Mouse (Mus musculus) midbrain, embryonic 14.5 days (tissue): Measurements from ENCODE around the gene Kmt2b. TPM values are rescaled to one million over a fixed set of nuclear protein-coding genes. Genes with fewer than 3 reads are reported as not detected.

Experiments
- ATAC-seq: fragments of 200-750 bp; cut with Nextera tagmentation; 2 replicates; pipeline ENCODE4 v1.8.0; 2017; ENCODE audit warnings: moderate number of reproducible peaks, moderate library complexity; ENCODE audit not compliant: low FRiP score, low TSS enrichment
- DNase-seq: peaks from one replicate; pipeline ENCODE4 v3.0.0-alpha.2; 2015
- H3K27ac ChIP-seq: fragments of 300-500 bp; sonication (generic); replicated peaks from 2 replicates; pipeline ENCODE4 v1.5.1; 2014; ENCODE audit warnings: mild to moderate bottlenecking, low read depth, low read length, moderate library complexity
- H3K27me3 ChIP-seq: fragments of 300-500 bp; sonication (generic); 2 replicates; pipeline ENCODE4 v1.6.1; 2014; ENCODE audit warnings: low read length, control low read depth, mixed read lengths; ENCODE audit not compliant: control insufficient read depth, insufficient read depth
- H3K36me3 ChIP-seq: fragments of 300-500 bp; sonication (generic); 2 replicates; pipeline ENCODE4 v1.6.1; 2014; ENCODE audit warnings: low read length, control low read depth; ENCODE audit not compliant: control insufficient read depth, insufficient read depth
- H3K4me1 ChIP-seq: fragments of 300-500 bp; sonication (generic); 2 replicates; pipeline ENCODE4 v1.6.1; 2014; ENCODE audit warnings: mild to moderate bottlenecking, antibody characterized with exemption, low read length, control low read depth; ENCODE audit not compliant: control insufficient read depth, insufficient read depth
- H3K4me2 ChIP-seq: fragments of 300-500 bp; sonication (generic); 2 replicates; pipeline ENCODE4 v1.6.1; 2014; ENCODE audit warnings: mild to moderate bottlenecking, low read length, moderate library complexity
- H3K4me3 ChIP-seq: fragments of 300-500 bp; sonication (generic); replicated peaks from 2 replicates; pipeline ENCODE4 v1.5.1; 2014; ENCODE audit warnings: low read depth, low read length
- H3K9ac ChIP-seq: fragments of 300-500 bp; sonication (generic); replicated peaks from 2 replicates; pipeline ENCODE4 v1.6.1; 2014; ENCODE audit warnings: mild to moderate bottlenecking, low read length, moderate library complexity
- H3K9me3 ChIP-seq: fragments of 300-500 bp; sonication (generic); 2 replicates; pipeline ENCODE4 v1.6.1; 2016; ENCODE audit warnings: low read length, control low read depth, mixed read lengths; ENCODE audit not compliant: control insufficient read depth
- WGBS: fragments of 180-500 bp; shearing (Covaris S2); extraction: QIAGEN DNeasy Blood & Tissue Kit; methylation state at CpG from one replicate; pipeline ENCODE4 v1.1.7; 2014; 5-methylcytosine and 5-hydroxymethylcytosine counted together
- polyA plus RNA-seq: library from polyadenylated mRNA; unstranded; fragments of >200 nt; fragmentation: Nextera tagmentation; extraction: Ambion mirVana; gene quantifications from 2 replicates; pipeline ENCODE4 v1.2.1, GENCODE M21; 2014

Gene Kmt2b
- polyA plus RNA-seq, 1 experiment from 2014 or later: 13.1 TPM

DNA sequence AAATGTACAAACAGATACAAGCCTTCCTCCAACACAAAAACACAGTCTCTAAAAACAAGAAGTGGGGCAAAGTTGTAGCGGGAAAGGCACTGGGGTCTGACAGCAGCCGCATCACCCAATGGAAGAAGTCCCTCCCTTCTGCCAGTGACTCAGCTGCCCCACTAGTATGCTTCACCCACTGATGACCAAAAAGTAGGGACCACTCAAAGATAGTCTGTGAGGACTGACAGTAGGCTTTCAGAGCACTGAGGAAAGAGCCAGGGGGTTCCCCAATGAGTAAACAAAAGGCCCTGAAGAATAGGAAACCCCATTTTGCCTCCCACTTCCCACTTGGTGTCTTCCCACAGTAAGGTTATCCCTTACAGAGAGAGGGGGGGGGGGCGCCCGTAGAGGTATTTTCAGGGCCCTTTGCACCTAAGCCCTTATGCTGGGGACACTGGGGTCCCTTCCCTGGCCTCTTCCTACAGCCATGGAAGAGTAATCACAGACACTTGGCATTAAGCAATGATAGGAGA lies 6.0 kb upstream of the Kmt2b start:
- no peaks in the 10 kb centered on the region for H3K36me3 ChIP-seq
- 58% methylated on average over 4 of the region's 4 CpGs for WGBS

DNA sequence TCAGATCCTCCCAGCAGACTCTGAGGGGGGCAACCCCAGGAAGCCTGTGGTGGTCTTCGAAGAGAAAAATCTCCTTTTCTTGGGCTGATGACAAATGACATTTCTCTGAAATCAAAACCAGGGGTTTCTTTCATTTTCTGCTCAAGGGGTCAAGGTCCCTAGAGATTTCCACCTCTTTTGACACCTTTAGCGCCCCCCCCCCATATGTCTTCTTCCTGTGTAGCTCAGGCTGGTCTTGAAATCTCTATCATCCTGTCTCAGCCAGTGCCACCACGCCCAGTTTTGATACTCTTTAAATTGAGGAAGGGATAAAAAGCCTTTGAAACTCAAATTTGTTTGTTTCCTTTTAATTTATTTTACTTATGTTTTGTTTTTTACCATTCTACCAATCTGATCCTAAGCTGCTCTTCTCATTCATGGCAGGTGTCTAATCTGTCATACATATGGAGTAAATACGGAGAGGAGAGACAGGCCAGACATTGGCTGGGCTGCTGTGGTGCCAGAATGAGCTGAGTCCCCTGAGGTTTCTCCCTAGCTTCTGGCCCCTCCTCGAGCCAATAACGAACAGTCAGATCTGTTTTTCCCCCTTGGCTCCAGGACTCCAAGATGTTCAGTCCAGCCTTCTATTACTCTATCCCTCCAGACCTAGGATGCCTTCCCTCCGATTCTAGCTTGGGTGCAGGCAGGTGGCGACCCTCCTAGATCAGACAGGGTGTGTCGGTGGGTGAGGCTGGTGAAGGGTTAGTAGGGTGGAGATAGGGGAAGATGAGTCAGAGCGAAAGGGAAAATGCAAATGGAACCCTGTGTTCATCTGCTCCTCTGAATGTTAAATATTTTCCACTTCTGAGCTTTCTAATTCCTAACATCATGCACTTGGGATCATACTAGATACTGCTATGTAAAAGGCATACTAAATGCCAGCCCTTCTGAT lies 5.3 kb upstream of the Kmt2b start:
- Histone ChIP-seq H3K4me1 (no peaks in the 10 kb centered on the region), H3K4me2 (no peak overlapping the region), H3K27me3 (no peaks in the 10 kb centered on the region), H3K36me3 (no peaks in the 10 kb centered on the region), H3K9ac (no peak overlapping the region), H3K27ac (no peak overlapping the region), H3K4me3 (no peak overlapping the region), H3K9me3 (no peaks in the 10 kb centered on the region)
- no peak for ATAC-seq
- DNase-seq: no peak
- WGBS: 72% methylated on average over 10 of the region's 10 CpGs

More for the DNA sequence above, 6.0 kb upstream of the Kmt2b start:
- DNase-seq (no peak), ATAC-seq (no peak)
- no peak overlapping the region for H3K4me3 ChIP-seq
- H3K27me3 ChIP-seq: no peaks in the 10 kb centered on the region
- H3K9ac ChIP-seq: no peak overlapping the region
- no peak overlapping the region for H3K4me2 ChIP-seq
- H3K9me3 ChIP-seq: no peaks in the 10 kb centered on the region
- 0 out of 2 replicates have a peak, but pooled peaks cover 2% of the 10 kb centered on the region for H3K4me1 ChIP-seq
- no peak overlapping the region for H3K27ac ChIP-seq

DNA sequence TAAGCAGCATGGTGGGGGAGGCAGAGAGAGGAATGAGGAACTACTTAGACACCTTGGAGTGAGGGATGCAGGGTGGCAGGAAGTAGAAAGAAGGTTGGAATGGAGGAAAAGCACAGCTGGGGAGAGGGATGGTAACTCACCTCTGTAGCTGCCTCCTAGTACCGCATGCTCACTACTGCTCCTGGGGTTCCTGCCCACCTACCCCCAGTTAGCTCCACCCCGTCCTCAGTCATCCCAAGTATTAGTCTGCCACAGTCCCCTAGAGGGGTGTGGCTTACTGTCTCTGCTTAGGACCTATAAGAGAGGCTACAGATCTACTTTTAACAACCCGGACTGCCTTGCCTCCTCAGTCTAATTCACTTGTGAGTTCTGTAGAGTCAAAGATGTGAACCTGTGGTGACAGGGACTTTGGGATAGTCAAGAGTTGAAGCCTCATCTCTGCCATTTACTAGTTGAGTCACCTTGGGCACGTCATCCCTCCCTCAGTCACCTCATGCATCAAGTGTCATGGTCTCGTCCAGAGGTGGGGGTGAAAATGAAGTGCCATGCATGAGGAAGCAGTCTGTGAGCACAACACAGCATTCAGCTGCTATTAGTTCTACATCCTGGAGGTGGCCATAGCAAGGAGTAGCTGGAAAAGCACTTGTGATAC lies 4.4 kb upstream of the Kmt2b start:
- H3K4me2 ChIP-seq: no peak overlapping the region

DNA sequence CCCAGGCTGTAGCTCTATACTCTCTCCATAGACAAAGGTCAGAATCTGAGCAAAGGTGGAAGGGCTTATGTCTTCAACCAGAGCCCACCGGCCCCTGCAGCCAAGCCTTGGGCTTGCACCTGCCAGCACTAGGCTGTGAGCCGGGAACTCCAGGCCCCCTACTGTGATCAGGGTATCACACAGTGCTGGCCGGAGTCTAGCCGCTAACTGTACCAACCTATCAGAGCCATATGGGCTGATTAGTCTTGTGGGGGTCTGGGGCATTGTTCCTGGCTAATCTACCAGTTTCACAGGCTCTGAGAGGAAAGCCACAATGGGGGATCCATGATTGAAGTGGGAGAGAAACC lies 3.1 kb upstream of the Kmt2b start:
- Histone ChIP-seq H3K9me3 (no peaks in the 10 kb centered on the region), H3K9ac (no peak overlapping the region), H3K4me3 (no peak overlapping the region), H3K4me1 (peaks cover 10% of the 10 kb centered on the region), H3K27ac (no peak overlapping the region), H3K27me3 (no peaks in the 10 kb centered on the region), H3K4me2 (no peak overlapping the region), H3K36me3 (peaks cover 2% of the 10 kb centered on the region; the same call in 1 of the 2 replicates)
- ATAC-seq: no peak
- 27% methylated on average over 4 of the region's 4 CpGs for WGBS
- no peak for DNase-seq

More for the DNA sequence above, 4.4 kb upstream of the Kmt2b start:
- Histone ChIP-seq H3K36me3 (no peaks in the 10 kb centered on the region), H3K27me3 (no peaks in the 10 kb centered on the region), H3K4me1 (no peaks in the 10 kb centered on the region), H3K9ac (no peak overlapping the region), H3K9me3 (no peaks in the 10 kb centered on the region), H3K27ac (no peak overlapping the region), H3K4me3 (no peak overlapping the region)
- ATAC-seq (no peak), DNase-seq (no peak)
- WGBS: 57% methylated on average over 5 of the region's 5 CpGs

DNA sequence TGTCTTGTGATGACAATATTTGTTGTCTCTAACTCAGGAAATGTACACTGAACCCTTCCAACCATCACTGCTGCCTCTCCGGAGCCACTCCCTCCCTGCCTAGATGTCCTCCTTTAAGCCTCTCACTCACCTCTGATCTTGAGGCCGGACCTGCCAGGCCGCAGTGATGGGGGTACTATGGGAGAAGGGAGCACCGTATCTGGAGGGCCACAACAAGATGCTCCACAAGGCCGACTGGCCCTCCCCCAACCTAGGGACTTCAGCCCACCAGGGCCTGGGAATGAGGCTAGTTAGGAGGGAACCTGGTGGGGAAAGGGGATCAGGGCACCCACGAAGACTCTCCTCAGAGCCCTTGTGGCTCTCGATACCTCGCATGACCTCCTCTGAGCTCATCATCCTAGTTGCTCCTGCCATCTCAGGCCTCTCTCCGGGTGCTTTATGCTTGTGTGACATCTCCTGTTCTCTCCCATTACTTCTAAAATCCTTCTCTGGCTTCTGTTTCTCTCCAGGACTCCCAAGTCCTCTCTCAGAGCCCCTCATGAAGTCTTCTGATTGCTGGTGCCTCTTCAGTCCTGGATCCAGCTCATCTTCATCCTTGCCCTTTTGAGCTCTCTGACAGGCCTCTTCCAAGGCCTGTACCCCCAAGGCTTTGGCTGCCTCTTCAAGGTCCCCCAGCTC lies 2.5 kb upstream of the Kmt2b start:
- Histone ChIP-seq H3K27me3 (no peaks in the 10 kb centered on the region), H3K36me3 (peaks cover 7% of the 10 kb centered on the region; the same call in 1 of the 2 replicates), H3K9me3 (no peaks in the 10 kb centered on the region), H3K27ac (no peak overlapping the region), H3K4me2 (no peak overlapping the region), H3K4me1 (peaks cover 10% of the 10 kb centered on the region), H3K9ac (no peak overlapping the region), H3K4me3 (no peak overlapping the region)
- DNase-seq (no peak), ATAC-seq (no peak)
- 88% methylated on average over 9 of the region's 9 CpGs for WGBS

DNA sequence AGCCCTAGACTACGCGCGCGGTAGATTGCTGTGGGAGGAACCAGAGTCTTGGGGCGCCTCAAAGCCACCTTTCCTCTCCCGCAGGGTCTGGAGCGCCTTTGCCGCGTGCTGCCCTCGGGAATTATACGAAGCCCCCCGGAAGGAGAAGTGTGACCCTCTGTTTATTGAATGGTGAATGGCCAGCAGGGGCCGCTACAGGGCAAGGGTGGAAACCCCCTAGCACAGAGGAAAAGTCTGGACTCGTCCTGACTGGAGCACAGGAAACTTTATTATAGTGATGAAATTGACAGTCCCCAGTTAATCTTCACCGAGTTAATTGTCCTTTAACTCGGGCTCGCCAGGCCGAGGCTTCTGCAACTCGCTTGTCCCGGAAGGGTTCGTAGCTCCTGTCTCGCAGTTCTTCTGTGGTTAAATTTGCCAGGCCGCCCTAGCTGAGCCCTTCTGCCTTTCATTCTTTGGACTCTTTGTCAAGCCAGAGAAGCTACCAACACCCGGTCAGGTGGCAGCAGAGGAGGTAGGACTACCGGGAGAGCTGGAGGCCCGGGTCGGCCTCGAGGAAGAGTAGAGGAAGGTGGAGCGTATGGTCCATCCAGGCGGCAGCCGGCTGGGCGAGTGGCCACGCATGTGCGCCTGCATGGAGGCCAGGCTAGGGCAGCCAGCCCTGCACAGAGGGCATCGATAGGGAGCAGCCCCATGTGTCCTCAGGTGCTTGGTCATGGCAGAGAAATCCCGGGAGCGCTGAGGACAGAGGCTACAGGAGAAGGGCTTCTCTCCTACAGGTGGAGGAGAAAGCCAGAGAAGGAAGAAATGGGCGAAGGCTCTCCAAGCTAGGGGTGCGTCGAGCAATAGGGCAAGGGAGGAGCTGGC lies 1.1 kb upstream of the Kmt2b start:
- peak overlapping the region; percentile 94 for H3K27ac ChIP-seq
- ATAC-seq: peak; percentile 65
- H3K4me3 ChIP-seq: peak overlapping the region; percentile 95
- no peaks in the 10 kb centered on the region for H3K27me3 ChIP-seq
- H3K9me3 ChIP-seq: no peaks in the 10 kb centered on the region
- WGBS: 30% methylated on average over 40 of the region's 40 CpGs
- DNase-seq: peak; percentile 94
- peak overlapping the region; percentile 72 for H3K4me2 ChIP-seq
- H3K36me3 ChIP-seq: peaks cover 21% of the 10 kb centered on the region
- peaks cover 10% of the 10 kb centered on the region for H3K4me1 ChIP-seq
- peak overlapping the region; percentile 97 for H3K9ac ChIP-seq

DNA sequence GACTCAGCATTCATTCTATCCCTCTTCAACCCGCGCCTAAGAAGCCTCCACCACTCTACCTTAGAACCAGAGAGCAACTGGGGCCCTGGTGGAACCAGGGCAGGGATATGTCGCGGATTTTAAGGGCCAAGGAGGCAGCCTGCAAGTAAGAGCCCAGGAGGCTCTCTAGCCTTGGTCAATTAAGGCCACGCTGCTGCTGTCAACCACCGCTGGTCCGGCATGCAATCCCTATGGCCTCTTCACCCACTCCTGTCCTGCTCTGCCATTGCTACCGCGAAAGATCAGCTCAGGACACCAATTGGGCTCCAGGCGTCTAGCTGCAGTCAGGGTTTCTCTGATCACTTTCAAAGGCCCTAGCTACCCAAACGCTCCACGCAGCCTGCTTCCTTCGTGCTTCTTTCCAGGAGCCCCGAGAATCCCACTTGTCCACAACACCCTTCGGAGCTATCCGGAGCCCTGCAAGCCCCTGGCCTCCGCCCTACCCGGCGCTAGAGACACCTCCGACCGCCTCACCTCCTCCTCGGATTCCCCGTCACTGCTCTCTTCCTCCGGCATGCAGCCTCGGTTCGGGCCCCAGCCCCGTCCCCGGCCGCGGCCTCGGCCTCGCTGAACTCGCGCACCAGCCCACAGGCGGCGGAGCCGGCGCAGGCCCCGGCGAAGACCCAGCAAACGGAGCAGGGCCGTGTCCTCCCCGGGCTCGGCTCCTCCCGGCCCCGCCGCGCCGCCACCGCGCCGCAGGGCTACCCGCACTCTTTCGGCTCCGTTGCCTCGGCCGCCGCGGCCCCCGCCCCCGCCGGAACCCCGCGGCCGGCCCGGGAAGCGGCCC lies 471 bp downstream of the Kmt2b start:
- peak overlapping the region; percentile 97 for H3K9ac ChIP-seq
- H3K27ac ChIP-seq: peak overlapping the region; percentile 94
- WGBS: under 1% methylated on average over 62 of the region's 67 CpGs

More for the DNA sequence above, 471 bp downstream of the Kmt2b start:
- ATAC-seq (peak; percentile 44), DNase-seq (peak; percentile 51)
- H3K36me3 ChIP-seq: peaks cover 37% of the 10 kb centered on the region
- peaks cover 10% of the 10 kb centered on the region for H3K4me1 ChIP-seq
- no peaks in the 10 kb centered on the region for H3K27me3 ChIP-seq
- H3K9me3 ChIP-seq: no peaks in the 10 kb centered on the region
- H3K4me3 ChIP-seq: peak overlapping the region; percentile 95
- H3K4me2 ChIP-seq: peak overlapping the region; percentile 72
